12 mouse cellular contexts compared by ENCODE assay signal in the genomic region with DNA sequence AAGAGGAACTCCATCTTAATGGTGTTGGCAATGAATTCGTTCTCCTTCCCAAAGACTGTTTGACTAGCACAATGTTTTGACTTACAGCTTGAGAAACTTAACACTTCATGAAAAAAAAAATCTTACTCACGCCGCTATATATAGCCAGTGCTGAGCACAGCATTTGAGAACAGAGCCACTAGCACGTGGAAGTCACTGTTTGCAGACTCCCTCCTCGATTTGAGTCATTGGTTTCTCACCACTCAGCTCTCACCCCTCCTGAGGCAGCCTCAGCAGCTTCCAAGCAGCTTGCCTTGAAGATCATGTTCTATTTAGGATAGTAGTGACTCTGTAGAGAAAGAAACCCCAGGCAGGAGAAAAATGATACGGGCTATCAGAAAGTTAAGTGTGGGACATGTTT.
DNase-seq lines count a peak whose midpoint lies in the region; ATAC-seq and TF ChIP-seq lines count a peak whose summit lies in the region.
"Had no signal": no experiment of that assay in that cellular context is flagged by ENCODE, and none has a peak within 500 bp of the region (broad histone marks: within the 10 kb centered on the region; RNA-seq: fewer than 3 reads in every experiment).

No protein-coding gene starts in this region.

- peak; percentile 91 for ATAC-seq in kidney, embryonic 15.5 days (replicated peaks; ENCODE audit: low FRiP score)
- ATAC-seq: intestine, embryonic 15.5 days had no signal

- H3K9ac ChIP-seq in kidney, embryonic 15.5 days, result no peak overlapping the region
- H3K9ac ChIP-seq: embryonic facial prominence, embryonic 15.5 days; intestine, embryonic 15.5 days had no signal

- TF ChIP-seq POLR2A in brain, embryonic 14.5 days (IDR thresholded peaks at IDR 0.05; ENCODE audit: borderline replicate concordance, extremely low read depth, insufficient read depth, insufficient read length, poor library complexity, severe bottlenecking), result no peak

- WGBS in kidney, embryonic 15.5 days, result 18% methylated on average over 6 of the region's 6 CpGs

- no peaks in the 10 kb centered on the region for H3K9me3 ChIP-seq in kidney, embryonic 15.5 days (replicated peaks)
- H3K9me3 ChIP-seq: embryonic facial prominence, embryonic 15.5 days; intestine, embryonic 15.5 days had no signal

- no peak overlapping the region for H3K4me3 ChIP-seq in kidney, embryonic 15.5 days (replicated peaks)
- H3K4me3 ChIP-seq: embryonic facial prominence, embryonic 15.5 days; intestine, embryonic 15.5 days; megakaryocyte, embryonic 14.5 days had no signal

- no peak overlapping the region for H3K4me2 ChIP-seq in kidney, embryonic 15.5 days
- H3K4me2 ChIP-seq: embryonic facial prominence, embryonic 15.5 days; intestine, embryonic 15.5 days had no signal

- H3K27me3 ChIP-seq in kidney, embryonic 15.5 days, result no peaks in the 10 kb centered on the region
- H3K27me3 ChIP-seq: embryonic facial prominence, embryonic 15.5 days; intestine, embryonic 15.5 days; megakaryocyte, embryonic 14.5 days had no signal

- H3K27ac ChIP-seq in kidney, embryonic 15.5 days, result no peak overlapping the region
- H3K27ac ChIP-seq: embryonic facial prominence, embryonic 15.5 days; intestine, embryonic 15.5 days had no signal

- no peaks in the 10 kb centered on the region for H3K36me3 ChIP-seq in kidney, embryonic 15.5 days
- H3K36me3 ChIP-seq: embryonic facial prominence, embryonic 15.5 days; intestine, embryonic 15.5 days had no signal

- no peaks in the 10 kb centered on the region for H3K4me1 ChIP-seq in kidney, embryonic 15.5 days
- H3K4me1 ChIP-seq: embryonic facial prominence, embryonic 15.5 days; megakaryocyte, embryonic 14.5 days had no signal

- TF ChIP-seq CTCF in brain, embryonic 14.5 days (IDR thresholded peaks at IDR 0.05; ENCODE audit: borderline replicate concordance, extremely low read depth, insufficient read depth, insufficient read length), result no peak

- DNase-seq in kidney, adult 9 months, result no peak
- DNase-seq in brain, embryonic 14.5 days (ENCODE audit: low read depth), result peak; percentile 43
- DNase-seq in frontal cortex, postnatal 10 days (ENCODE audit: low spot score in 2 of 2), result peak; percentile 23 to 63
- DNase-seq in lung, postnatal 4 days, result peak; percentile 4 to 42
- no peak for DNase-seq in adrenal gland, adult (ENCODE audit: inconsistent age in 2 of 2, low spot score in 1 of 2)
- no peak for DNase-seq in adrenal gland, postnatal 36 days
- DNase-seq: cerebellum, adult 9-10 months; liver had no signal

Comparison
In these comparisons a context has a peak if more than half of its experiments do, and no peak if none do; other contexts are left out.
1. DNase-seq: peak in brain, embryonic 14.5 days (single experiment), frontal cortex, postnatal 10 days (2 of 2) and lung, postnatal 4 days (2 of 2); none in kidney, adult 9 months (single experiment), adrenal gland, adult (0 of 2) and adrenal gland, postnatal 36 days (0 of 2).